Mouse (Mus musculus) gastrocnemius, postnatal 10 days (tissue): ENCODE data around the gene Tmem178. TPM values are rescaled to one million over a fixed set of nuclear protein-coding genes. Genes with fewer than 3 reads are reported as not detected.
"Not testable (repeated sequence)": the region's sequence is repeated elsewhere in the genome, so short reads cannot be mapped to it uniquely, and the experiment has no call there.

ENCODE experiments used
- DNase-seq: peaks from one replicate; pipeline ENCODE4 v3.0.0; 2021; ENCODE audit warnings: mixed read lengths
- total RNA-seq, 2 experiments: library from RNA; stranded (reverse); gene quantifications; 2 replicates each; pipeline ENCODE4 v1.2.3; 2021

The Tmem178 gene
- total RNA-seq, 2 experiments from 2014 or later, result 1.6 to 1.7 TPM

DNA sequence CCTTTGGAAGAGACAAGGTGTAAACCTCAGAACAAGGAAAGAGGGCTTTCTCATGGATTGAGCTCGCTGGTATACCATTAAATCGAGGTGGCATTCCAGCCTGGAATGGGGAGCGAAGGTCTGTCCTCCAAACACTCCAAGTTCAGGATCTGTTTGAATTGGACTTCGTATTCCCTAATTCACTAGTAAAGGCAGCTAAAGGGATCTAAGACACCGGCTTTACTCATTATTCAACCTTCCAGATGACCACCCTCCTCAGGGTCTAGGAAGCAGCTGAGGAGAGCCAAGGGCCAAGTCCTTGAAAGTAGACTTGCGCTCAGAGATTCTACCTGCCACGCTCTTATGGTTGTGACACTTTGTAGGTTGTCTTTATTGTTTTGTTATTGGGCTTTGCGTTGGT is 1.1 kb downstream of the Tmem178 start:
- not testable (repeated sequence) for DNase-seq

DNA sequence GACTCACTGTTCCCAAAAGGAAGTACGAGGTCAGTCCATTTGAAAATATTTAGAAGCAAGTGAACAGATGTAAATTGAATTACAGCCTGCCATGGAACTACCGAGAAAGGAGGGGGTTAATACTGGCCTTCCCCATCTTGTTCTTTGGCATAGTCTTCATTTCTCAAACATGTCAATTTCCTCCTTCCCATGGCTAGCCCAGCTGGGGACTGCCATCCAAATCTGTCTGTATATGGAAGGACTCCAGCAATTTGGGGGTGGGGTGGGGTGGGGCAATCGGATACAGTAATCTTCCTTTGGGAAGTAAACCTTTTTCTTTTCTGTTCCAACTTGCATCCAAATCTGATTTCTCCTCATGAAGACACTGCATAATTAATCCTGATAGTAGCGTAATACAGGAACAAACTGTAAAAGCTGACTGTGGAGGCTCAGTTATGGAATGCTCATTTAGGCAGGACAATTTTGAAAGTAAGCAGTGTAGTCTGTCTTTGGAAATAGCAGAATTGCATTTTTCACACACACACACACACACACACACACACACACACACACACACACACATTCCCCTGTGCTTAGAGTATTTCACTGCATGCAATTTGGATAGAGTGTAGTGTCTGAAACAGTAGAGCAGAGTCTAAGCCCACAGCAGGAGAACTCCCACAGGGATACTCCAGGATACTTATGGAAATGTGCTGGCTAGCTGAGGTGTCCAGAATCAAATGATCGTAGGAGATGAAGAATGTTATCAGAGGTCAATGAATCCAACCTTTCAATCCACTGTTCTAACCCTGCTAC is 1.9 kb downstream of the Tmem178 start:
- no peak for DNase-seq

DNA sequence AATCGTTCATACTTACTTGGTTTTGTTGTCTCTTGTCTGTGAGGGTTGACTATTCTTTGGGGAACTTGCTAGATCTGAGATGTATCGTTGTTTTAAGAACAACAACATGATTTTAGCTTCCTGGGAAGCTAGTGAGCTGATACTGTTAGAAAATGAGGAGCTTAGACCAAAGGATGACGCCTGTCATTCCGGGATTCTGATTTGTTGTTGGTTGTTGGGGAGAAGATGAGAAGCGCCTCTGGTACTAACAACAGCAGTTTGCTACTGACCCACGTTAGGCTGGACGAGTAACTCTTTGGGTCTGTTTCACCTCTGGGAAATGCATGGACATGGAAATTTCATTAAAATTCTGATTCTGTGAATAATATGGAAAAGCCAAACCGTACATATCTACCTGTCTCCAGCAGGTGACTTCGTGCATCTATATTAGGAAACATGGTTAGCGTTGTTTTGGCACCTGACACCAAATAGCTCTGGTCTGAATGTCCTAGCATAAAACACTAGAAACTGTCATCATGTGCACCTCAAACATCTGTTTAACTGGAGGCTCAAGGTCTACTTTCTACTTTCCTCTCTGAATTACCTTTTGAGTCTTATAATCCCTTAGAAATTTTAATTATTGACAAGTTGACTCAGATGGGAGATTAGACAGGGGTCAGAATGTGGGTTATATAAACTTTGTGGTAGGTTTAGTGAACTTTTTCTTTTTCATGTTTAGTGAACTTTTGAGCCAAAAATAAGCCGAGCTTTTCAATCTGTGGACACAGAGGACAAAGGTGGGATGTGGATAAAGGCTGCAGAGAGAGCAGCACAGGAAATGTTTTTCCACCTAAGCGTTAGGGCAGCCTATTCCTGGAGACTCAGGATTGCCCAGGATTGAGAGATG is 2.9 kb downstream of the Tmem178 start:
- DNase-seq, result no peak

DNA sequence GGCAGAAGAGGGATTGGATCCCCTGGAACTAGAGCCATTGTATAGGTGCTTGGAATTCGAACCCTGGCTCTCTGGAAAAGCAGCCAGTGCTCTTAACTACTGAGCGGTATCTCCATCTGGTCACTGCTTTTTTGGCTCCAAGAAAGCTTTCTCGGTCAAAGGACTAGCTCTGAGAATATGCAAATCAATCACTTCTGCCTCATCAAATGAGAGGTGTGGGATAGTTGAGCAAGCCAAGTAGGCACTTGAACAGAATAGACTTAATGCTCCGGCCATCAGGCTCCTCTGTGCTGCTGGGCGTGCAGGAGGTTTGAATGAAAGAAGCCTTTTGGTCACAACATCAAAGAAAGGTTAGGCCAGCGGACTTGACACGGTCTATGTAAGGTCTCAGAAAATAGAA is 5.0 kb downstream of the Tmem178 start:
- no peak for DNase-seq

DNA sequence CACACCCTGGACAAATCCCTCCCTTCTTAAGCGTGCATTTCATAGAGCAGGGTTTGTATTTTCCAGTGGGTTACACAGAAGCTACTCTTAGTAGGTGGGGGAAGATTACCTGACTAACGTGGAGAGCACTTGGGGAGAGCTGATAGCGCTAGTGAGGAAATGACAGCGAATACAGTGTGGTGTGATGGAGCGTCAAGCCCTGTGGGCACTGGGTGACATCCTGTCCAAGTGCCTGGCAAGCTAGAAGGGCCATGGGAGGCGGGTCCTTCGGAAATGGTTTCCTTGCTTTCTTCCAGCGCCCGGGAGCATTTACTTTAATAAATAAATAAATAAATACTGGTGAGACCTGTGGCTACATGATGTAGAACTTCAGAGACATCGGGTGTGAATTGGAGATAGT is 5.5 kb downstream of the Tmem178 start:
- no peak for DNase-seq

DNA sequence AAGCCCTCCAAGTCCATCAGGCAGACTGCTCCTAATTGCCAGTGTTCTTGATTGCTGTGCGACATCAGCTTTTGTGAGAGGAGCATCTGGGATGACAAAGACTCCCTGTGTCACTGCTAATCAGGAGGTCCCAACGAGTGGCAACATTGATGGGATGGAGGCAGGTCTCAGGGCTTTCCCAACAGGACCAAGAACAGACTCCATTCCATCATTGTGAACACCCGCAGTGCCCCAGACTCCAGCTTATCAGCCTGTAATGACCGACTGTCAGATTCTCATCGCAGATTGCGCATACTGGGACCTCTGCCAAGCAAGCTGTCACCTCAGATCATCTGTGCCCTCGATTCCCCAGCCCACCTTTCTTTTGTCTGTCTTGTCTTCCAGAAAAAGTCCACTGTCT is 7.9 kb downstream of the Tmem178 start:
- no peak for DNase-seq

DNA sequence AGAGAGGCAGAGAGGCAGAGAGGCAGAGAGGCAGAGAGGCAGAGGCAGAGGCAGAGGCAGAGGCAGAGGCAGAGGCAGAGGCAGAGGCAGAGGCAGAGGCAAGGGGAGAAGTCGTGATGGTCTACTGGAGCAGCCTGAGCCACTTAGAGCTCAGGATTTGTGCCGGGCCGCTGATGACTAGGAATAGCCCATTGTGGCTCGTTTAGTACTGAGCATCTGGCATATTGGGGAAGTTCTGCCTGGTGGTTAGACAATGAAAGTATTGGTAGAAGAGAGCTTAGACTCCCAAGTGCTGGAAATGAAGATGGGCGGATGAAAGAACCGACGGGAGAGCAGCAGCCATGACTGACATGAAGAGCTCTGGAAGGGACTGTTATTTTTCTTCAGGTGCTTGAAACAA is 11.0 kb downstream of the Tmem178 start:
- DNase-seq, result no peak

DNA sequence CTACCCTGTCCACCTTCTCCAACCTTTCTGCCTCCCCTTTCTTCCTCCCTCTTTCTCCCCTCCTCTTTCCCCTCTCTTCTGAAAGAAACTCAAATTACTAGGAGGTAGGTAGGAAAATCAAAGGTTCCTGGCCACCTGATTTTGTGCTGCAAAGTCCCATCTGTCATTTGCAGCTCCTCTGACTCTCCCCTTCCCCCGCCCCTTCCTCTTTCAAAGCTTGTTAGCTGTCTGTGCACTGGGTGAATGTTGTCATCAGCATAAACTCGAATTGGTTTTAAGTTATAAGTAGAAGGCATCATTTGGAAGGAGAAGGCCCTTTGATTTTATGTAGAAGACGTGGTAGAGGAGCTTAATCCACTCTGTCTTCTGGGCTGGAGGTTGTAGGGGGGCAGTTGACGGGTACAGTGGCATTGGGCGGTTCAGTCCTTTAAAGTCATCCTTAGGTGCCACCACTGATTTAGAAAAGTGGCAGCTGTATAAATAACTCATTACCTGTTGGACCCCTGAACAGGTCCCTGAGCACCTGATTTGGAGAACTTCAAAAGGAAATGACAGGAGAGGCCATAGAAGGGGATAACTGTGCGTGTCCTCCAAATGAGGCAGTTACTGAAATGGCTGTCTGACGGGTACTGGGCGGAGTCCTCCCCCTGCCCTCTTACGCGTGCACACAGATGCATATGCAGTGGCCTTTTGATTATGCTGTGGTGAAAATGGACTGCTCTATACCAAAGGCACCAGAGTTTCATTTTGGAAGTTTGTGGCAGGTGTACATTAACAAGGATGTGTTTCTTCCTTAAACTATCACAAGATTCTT is 11.8 kb downstream of the Tmem178 start:
- DNase-seq, result no peak

DNA sequence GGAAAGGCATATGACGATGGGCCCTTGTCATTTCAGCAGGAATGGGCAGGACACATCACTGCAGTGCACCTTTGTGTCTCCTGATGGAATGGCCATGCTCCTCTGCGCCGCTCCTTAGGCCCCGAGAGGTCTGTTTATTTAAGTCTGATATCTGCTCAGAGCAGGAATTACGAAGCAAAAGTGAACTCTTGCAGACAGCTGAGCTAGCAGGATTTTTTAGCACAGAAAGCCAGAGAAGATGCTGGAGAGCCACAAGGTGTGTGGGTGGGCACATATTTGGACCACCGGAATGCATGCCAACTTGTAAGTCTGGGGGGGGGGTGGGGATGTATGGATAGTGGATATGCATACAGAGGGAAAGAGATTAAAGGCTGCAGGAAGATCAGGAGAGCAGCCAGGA is 13.9 kb downstream of the Tmem178 start:
- DNase-seq, result no peak

DNA sequence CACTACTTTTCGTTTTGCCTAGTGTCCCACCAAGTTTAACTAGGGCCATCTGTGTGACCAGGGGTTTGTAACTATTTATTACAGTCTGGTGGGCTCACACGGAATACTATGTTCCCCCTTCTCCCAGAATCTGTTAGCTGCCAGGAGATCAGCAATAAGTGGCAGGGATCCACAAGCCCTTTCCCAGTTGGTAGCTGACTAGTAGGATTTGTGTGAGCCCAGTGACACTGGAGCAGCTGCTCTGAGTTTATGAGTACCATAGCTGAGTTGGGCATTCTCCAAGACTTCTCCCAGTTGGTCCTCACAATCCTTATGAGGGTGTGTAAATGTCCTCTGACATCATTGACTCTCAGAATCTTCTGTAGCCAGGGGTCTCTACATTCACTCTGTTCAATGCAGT is 15.4 kb downstream of the Tmem178 start:
- no peak for DNase-seq

DNA sequence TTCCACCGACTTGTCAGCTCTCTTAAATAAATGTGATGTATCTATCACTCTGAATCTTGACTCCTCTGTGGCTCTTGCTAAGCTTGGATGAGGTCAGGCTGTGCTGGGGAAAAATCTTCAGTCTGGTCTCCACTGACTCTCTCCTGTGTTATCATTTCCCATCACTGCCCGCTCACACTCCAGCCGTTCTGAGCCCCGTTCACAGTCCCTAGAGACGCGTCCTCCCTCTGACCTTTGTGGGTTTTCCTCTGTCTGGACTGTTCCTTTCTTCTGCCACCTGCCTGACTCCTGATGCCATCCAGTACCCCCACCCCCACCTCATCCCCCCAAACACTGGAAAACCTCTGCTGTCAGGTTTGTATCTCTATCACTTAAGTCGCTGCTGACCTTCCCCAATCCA is 23.0 kb downstream of the Tmem178 start:
- no peak for DNase-seq

DNA sequence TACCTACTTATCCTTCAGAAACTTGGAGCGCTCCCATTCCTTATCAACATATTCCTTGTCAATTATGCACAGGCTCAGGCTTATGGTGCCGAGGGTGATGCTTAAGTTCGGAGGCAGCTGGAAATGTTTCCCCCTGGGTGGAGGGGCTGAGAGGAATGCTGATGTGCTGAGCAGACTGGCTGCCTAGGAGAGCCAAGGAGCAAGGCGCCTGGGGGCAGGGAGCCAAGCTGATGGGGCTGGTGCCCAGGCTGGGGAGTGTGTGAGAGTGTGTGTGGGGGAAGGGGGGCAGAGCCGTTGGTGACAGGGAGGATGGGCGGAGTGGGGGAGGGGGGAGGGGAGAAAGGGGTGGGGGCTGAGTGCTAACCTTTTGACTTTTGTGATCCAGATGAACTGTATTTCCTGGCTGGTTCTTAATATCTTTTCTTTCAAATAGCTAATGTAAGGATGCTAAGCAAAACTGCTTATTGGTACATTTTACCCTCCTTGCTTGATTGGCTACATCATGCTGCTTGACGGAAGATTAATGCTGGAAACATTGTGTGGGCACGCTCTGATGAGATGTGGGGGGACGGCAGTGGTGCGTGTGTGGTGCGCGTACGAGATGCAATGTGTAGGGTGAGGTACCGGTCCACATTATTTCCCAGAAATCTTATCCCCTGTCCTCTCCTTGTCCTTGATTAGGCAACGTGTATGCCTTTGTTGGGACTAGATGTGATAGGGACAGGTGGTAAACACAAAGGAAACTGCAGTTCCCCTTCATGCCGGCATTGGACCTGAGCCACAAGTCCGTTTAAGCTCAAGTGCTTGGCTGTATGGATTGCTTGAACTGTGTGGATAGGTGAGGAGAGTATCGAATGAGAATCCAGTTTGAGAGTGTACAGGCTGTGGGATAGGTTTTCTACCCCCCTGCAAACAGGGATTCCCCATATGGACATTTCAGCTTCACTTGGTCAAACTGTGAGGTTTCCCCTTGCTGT is 25.5 kb downstream of the Tmem178 start:
- peak; percentile 62 for DNase-seq

DNA sequence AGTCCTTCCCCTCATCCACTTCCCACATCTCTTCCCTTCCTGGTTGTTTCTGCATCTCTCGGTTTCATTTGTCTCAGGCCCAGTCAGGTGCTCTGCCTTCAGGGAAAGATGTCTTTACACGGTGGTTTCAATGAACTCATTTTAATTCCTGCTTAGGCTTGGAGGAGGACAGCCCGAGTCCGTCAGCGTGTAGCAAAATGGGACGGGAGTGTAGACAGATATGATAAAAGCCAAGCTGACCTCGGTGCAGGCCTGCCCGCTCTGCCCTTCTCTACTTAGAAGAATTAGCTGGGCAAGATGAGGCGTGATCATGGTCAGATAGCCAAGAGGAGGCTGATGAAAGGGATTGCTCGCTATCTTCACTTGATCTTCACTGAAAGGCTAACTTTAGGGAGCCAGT is 26.3 kb downstream of the Tmem178 start:
- no peak for DNase-seq

DNA sequence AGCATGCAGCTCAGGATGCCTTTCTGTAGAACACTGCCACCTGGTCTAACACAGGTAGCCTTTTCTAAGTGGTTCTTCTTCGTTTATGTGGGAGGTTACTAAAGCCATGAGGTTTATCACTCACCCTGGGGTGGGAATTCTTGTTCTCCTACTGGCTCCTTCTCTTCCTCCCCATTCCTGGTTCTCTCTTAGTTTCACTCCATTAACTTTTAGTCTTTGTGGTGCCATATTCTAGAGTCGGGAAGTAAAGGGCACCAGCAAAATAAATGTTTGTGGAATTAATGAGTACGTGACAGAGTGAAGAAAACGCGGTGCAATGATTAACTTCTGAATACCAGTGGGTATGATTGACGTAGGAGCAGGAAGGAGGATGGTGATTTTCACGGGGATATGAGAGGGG is 28.5 kb downstream of the Tmem178 start:
- DNase-seq, result no peak

DNA sequence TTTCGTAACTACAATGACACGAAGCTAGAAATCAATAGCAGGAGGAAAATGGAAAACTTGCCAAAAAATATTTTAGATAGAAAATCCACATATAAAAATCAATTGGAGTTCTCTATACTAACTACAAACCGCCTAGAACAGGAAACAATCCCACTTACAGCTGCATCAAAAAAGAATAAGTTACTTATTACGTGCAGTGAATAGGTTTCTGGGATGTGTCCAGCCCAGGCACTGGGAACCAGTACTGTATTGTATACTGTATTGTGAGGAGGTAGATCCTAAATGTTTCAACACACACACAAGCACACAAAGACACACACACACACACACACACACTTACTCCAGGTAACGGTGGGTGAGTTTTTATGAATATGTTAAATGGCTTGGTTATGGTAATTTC is 32.8 kb downstream of the Tmem178 start:
- DNase-seq, result no peak

DNA sequence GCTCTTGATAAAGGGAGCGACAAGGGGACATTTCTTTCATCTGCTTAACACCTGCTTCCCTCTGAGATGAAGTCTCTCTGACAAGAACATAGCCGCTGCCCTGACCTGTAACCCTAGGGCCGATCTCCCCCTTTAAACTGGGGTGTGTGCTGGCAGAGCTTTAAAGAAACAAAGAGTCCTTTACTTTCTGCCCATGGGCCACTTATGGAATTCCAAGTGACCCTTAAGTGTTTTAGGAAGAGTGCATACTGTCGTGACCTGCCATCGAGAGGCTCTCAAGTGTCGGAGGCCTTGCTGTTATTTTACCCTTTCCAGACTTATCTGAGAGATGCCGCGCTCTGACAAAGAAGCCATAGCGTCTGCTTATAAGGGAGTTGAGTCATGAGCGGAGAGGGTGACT is 35.7 kb downstream of the Tmem178 start:
- DNase-seq, result no peak

DNA sequence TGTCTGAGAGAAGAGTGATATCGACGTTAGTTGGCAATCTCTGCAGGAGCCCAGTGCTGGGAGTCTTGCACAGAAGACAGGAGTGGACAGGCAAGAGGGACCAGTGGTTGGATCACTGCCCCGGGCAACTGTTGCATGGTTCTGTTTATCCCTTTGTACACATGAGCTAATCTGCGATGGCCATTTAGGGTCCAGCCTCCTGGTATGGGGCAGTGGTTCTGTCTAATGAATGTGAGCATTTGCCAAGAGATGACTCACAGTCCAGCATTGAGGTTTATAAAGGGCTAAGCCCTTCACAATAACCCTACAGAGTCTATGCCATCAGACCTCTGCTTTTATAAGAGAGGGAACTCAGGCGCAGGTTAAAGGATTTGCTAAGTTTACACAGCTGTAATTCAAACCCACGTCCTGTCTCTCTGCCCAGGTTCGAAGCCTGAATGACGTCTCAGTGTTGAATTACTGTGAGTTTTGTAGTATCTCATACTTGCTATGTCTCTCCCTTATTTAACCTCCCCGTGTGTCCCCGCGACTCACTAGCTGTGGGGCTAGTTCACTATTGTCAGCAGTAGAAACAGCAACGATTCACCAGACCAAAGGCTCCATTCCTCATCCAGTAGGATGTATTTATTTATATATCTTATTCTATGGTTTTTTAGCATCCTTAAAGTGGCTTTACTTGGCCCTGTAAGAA is 37.4 kb downstream of the Tmem178 start:
- no peak for DNase-seq

DNA sequence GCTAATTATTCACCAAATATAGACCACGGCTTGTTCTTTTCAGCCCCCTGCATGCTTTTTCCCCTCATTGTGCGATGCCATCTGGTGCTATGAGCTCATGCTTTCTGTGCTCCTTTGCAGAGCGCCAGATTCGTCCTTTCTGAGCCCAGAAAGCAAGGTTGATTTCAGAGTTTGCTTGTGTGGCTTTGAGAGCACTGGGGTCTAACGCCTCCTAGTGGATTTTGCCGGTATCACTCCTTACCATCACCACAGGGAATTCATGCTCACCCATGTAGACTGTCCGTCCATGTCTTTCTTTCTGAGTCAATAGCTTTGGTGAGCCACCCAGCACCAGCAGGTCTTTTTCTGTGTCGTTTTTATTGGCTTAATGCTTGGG is 38.0 kb downstream of the Tmem178 start:
- peak; percentile 68 for DNase-seq

DNA sequence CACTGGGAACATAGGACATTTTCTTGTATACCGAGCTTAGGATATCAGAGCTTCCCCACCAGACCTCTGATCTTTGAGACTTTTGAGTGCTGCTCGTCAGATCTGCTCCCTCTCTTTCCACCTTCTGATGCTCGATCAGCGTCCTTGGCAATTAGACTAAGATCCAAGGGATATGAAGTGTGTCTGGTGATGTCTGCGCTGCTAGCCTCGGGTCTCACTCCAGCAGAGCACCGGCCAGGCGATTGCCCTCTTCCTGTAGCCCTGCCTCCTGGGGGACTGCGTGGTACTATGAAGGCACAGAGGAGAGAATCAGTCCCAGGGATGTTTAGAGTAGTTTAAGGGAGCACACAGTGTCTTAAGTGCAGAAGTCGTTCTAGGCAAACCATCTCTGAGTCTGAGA is 38.5 kb downstream of the Tmem178 start:
- DNase-seq, result no peak

DNA sequence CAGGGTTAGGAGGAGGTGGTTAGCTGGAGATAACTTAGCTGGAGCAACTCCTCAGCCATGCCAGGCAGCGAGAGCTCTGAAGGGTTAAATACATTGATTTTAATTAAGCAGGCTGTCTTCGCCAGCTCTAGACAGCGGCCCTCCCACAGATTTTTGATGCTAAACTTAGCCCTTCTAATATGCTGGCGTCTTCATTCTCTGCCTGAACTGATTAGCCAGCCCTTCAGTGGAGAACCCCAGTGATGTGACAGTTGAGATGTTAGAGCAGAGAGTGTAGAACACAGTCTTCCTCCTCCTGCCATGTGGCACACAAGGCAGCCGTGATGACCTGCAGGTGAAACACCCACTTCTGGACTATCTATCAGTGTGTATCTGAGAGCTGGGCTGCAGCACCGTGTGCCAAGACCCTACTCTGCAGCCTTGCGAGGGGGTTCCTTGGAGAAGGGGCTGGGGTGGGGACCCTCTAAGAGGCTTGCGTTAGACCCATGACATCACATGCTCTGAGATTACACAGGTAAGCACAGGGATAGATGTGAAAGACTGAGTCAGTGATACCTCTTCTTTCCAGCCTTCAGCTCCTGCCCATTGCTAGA is 47.2 kb downstream of the Tmem178 start:
- DNase-seq, result no peak

DNA sequence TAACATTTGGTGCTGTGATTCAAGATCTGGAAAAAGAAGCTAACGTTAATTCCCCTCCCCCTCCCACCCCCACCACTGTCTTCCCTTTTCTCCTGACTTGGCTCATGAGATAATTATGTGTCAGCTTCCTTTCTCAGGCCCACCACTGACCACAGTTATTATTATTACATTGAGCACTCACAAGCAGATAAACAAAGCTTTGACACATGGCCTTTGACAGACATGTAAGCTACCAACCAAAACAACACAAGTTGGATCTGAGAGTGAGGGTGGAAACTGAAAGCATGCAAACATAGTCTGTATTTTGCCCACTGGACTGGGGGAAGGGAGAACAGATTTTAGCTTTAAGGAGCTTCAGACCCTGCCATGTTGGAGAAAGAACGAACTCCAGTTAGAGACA is 52.8 kb downstream of the Tmem178 start:
- no peak for DNase-seq
